Mouse (Mus musculus) CD4-positive helper T cell, adult 2 months (primary cell): ENCODE measurements around the gene Tbc1d1.
A peak's percentile ranks its signal among the peaks of the same experiment; 100 is the strongest.

Source experiments
- DNase-seq: peaks from one replicate; pipeline ENCODE4 v3.0.0-alpha.2; 2012; ENCODE audit warnings: low read depth, missing footprints, low spot score

Gene Tbc1d1

GRCm38 (mm10) chr5:64206431-64206830 lies 50.3 kb downstream of the Tbc1d1 start:
- no peak for DNase-seq

GRCm38 (mm10) chr5:64206875-64207274 lies 50.8 kb downstream of the Tbc1d1 start:
- no peak for DNase-seq

GRCm38 (mm10) chr5:64207800-64208199 lies 51.7 kb downstream of the Tbc1d1 start:
- no peak for DNase-seq

- DNase-seq, result no peak
Observed at GRCm38 (mm10) chr5:64210817-64211216, 54.7 kb downstream of the Tbc1d1 start.

- no peak for DNase-seq
Observed at GRCm38 (mm10) chr5:64211284-64211683, 55.2 kb downstream of the Tbc1d1 start.

- DNase-seq, result no peak
Observed at GRCm38 (mm10) chr5:64212206-64212605, 56.1 kb downstream of the Tbc1d1 start.

GRCm38 (mm10) chr5:64212619-64213018 lies 56.5 kb downstream of the Tbc1d1 start:
- DNase-seq, result no peak

- no peak for DNase-seq
Observed at GRCm38 (mm10) chr5:64215806-64216205, 59.7 kb downstream of the Tbc1d1 start.

- no peak for DNase-seq
Observed at GRCm38 (mm10) chr5:64216326-64216725, 60.2 kb downstream of the Tbc1d1 start.

- DNase-seq, result no peak
Observed at GRCm38 (mm10) chr5:64217256-64217655, 61.2 kb downstream of the Tbc1d1 start.

- no peak for DNase-seq
Observed at GRCm38 (mm10) chr5:64217816-64218602, 61.9 kb downstream of the Tbc1d1 start.

- DNase-seq, result no peak
Observed at GRCm38 (mm10) chr5:64218603-64218999, 62.5 kb downstream of the Tbc1d1 start.

- DNase-seq, result no peak
Observed at GRCm38 (mm10) chr5:64220776-64221175, 64.7 kb downstream of the Tbc1d1 start.

GRCm38 (mm10) chr5:64224735-64225425 lies 68.8 kb downstream of the Tbc1d1 start:
- no peak for DNase-seq

- DNase-seq, result no peak
Observed at GRCm38 (mm10) chr5:64228252-64228651, 72.1 kb downstream of the Tbc1d1 start.

GRCm38 (mm10) chr5:64229336-64229866 lies 73.3 kb downstream of the Tbc1d1 start:
- no peak for DNase-seq

- DNase-seq, result peak; percentile 91
Observed at GRCm38 (mm10) chr5:64230061-64230466, 74.0 kb downstream of the Tbc1d1 start.

GRCm38 (mm10) chr5:64230507-64231041 lies 74.5 kb downstream of the Tbc1d1 start:
- DNase-seq, result peak; percentile 33

- DNase-seq, result no peak
Observed at GRCm38 (mm10) chr5:64232872-64233271, 76.8 kb downstream of the Tbc1d1 start.

- peak; percentile 12 for DNase-seq
Observed at GRCm38 (mm10) chr5:64234269-64234985, 78.3 kb downstream of the Tbc1d1 start.

GRCm38 (mm10) chr5:64235250-64235649 lies 79.1 kb downstream of the Tbc1d1 start:
- DNase-seq, result no peak

- no peak for DNase-seq
Observed at GRCm38 (mm10) chr5:64236561-64236960, 80.5 kb downstream of the Tbc1d1 start.
